Mouse (Mus musculus) CD8-positive naive resting alpha-beta T cell, adult 2 months (primary cell): ENCODE data around the gene Hsd3b6.
"Not testable (repeated sequence)": the region's sequence is repeated elsewhere in the genome, so short reads cannot be mapped to it uniquely, and the experiment has no call there.

Source experiments
- DNase-seq, 2 experiments: peaks; one replicate each; pipeline ENCODE4 v3.0.0; 2022; ENCODE audit warnings: low read depth in 2 of 2, low spot score in 2 of 2

Hsd3b6 gene

DNA sequence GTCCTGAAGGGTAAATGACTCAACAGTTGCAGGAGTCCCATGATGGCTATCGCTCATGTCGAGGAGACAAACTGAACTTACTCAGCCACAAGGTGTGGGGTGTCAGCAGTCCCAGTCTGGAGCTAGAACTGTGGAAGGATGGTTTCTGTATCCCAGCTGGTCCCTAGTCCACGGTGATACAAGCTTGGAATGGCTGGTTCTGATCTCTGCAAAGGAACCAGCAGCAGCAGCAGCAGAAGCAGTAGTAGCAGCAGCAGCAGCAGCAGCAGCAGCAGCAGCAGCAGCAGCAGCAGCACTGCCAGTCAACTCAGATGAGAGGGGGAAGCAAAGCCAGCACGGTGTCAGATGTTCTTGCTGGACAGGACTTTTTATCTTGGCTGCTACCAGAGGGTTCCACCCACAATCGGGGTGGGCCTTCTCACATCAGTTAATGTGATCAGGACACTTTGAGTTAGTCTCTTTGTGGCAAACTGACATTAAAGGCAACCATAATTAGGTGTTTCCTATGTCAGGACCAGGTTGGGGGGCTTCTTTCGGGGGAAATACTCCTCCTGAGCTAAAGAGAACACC lies at the start of gene Hsd3b6:
Hsd3b6 (minus strand) TSS at position 343 of the 570 bp plus-strand sequence.
- no peak for DNase-seq

DNA sequence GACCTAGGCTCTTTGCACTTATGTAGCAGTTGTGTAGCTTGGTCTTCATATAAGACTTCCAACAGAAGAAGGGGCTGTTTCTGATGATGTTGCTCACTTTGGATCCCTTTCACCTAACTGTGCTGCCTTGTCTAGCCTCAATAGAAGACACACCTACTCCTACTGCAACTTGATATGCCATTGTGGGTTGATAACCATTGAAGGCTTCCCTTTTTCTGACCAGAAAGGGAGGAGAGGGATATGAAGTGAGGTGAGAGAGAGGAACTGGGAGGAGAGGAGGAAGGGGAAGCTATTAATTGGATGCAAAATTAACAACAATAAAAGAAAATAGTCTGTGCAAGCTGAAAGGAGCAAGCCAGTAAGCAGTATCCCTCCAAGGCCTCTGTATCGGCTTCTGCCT lies 48.6 kb upstream of the Hsd3b6 start:
- DNase-seq = no peak

DNA sequence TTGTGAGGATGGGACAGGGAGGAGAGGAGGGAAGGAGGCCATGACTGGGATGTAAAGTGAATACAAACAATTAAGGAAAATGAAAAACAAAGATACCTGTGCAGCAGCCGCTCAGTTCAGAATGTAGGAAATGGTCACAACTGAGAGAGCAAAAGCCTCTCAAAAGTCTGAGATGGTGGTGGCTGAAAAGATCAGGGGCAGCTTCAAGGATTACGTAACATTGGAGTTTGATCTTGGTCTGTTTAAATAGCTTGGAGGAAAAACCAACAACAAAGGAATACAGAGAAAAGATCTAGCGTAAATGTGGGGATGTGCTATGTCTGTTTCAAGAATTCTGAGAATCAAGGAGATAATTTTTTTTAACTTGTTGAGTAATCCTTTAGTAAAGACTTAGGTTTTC lies 45.3 kb upstream of the Hsd3b6 start, which contains the start of gene Hsd3b1:
Hsd3b1 (minus strand) TSS at position 219 of the 400 bp plus-strand sequence.
- no peak for DNase-seq

DNA sequence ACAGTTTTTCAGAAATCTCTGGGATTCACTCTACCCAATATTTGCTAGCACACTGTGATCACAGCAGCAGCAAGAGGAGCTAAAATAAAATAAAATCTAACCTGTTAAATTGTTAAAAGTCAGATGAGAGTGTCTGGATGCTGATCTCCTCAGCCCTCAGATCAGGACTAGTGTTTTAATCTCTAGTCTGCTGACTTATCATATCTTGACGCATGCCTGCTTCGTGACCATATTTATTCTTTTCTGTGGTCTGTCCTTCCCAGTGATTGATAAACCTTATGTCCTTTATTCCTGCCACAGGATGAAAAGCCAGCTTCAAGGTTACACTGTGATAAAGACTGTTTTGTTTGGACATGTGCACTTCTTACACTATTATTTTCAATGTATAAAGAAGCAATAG lies 43.8 kb upstream of the Hsd3b6 start:
- DNase-seq = no peak

DNA sequence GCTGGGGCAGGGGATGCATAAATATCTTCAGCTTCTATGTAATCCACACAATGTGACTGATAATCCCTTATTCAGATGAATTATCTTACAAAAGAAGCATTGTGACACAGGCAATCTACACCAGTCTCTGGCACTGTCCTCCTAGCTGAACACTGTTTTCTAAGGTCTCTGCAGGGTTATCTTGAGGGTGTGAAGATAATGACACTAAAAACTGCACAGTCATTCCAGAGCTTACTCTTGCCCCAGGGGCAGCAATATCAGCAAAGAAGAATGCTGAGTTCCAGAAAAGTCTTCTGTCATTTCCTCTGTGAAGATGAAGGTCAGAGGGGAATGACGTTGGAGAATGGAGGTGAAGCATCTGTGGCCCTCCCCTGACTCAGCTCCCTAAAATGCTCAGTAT lies 42.6 kb upstream of the Hsd3b6 start:
- DNase-seq = no peak

DNA sequence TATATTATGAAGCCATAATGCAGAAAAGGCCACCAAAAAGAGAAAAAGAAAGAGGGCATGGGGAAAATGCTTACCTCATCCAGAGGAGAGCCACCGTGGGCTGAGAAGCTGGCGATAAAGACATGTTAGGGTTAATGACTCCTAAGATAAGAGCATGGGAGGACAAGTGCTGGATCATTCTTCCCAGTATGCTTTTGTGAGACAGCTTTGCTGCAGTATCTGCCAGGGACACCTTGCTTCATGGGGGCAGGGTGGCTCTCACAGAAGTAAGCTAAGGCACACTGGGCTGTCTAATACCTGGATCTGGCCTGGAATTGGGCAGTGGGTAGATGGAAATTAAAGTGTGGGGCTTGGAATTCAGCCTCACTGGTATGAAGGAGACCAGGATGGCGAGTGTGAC lies 40.9 kb upstream of the Hsd3b6 start:
- DNase-seq = no peak

DNA sequence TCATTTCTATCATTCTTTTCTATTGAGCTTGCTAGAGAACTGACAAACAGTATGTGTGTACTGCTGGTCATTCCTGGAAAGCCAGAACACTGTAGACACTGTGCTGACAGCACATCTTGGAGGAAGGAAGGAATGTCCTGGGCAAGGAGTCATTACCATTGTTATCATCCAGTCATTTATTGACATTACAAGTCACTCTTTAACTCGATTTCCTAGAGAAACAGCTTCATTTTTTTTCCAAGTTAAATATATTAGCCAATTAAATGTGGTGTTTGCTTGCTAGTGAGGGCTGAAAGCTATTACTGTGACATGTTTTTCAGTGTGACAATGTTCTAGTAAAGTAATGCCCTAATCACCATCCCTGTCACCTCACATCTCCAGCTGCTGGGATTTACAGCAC lies 39.4 kb upstream of the Hsd3b6 start:
- DNase-seq = no peak

DNA sequence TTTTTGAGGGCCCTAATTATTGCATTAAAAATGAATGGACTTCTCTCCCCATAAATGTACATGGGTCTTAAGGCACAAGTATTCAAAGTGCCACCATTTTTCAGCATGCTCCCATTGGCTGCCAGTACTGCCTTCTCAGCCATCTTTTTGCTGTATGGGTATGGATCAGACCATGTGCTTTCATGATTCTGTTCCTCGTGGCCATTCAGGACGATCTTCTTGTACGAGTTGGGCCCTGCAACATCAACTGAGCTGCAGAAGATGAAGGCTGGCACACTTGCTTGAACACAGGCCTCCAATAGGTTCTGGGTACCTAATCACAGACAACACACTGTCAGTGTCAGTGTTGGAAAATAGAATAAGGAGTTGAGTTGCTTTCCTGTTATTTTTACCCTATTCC lies 38.8 kb upstream of the Hsd3b6 start:
- no peak for DNase-seq

DNA sequence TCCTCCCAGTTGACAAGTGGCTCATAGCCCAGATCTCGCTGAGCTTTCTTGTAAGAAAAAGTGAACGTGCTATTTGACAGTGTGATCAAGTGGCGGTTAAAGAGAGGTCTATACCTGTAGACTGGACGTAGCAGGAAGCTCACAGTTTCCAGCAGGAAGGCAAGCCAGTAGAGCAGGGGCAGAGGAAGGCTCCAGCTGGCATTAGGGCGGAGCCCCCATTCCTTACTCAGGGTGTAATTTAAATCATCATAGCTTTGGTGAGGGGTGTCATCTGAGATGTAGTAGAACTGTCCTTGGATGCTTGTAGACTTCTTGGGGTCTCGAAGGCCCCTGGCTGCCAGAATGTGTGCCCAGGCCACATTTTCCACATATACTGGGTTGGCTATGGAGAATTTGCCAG lies 38.4 kb upstream of the Hsd3b6 start:
- DNase-seq = no peak

DNA sequence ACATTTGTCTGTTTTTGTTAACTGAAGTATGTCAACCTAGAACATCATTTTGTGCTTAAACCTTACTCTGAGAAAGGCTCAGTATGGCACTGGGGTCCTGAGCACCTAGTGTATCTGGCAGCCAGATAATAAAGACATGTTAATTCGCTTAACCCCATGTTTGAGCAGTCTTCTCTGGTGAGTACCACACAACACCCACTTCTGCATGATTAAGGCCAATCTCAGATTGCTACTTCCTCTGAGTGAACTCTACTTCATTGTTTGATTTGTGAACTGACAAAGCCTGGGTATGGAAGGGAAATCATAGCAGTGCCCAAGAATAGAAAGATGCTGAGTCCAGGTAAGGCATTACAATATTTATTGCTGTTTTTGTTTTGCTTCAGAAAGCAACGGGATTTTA lies 37.6 kb upstream of the Hsd3b6 start:
- no peak for DNase-seq

DNA sequence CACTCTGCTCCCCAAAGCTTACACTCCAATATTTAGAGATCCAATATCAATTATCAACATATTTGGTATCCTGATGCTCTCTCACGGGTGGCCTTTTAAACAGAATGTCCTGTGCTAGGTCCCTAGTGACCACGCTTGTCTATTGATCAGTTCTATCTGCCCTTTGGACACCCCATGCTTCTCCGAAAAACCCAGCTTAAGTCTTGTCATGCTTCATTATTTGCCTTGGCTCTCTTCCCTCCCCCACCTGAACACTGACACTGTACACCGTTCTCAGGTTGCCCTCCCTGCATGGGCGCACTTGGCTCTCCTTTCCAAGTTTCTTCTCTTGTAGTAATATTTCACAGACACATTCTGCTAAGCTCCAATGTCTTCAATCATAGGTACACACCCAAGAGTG lies 36.0 kb upstream of the Hsd3b6 start:
- no peak for DNase-seq

DNA sequence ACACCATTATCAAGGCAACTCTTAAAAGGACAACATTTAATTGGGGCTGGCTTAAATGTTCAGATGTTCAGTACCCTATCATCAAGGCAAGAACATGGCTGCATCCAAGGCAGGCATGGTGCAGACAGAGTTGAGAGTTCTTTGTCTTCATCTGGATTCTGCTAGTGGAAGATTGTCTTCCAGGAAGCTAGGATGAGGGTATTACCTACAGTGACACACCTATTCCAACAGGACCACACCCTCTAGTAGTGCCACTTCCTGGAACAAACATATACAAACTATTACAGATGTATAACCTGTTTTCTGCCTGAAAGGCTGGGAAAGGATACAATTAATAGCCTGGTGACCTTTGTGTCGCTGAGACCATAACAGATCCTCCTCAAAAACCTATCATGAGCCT lies 34.7 kb upstream of the Hsd3b6 start:
- DNase-seq = no peak

DNA sequence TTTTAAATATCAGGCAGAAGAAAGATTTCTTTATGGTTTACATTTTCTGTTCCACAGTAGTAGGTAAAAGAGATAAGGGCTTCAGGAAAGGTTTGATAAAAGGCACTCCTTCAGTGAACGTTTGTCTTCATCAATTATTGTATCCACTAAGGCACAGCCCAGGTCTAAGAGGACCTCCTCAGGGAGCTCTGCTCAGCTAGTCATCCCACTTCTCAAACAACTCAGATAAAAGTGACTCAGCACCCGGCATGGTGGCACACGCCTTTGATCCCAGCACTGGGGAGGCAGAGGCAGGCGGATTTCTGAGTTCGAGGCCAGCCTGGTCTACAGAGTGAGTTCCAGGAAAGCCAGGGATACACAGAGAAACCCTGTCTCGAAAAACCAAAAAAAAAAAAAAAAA lies 1.6 kb downstream of the Hsd3b6 start:
- not testable (repeated sequence) for DNase-seq

DNA sequence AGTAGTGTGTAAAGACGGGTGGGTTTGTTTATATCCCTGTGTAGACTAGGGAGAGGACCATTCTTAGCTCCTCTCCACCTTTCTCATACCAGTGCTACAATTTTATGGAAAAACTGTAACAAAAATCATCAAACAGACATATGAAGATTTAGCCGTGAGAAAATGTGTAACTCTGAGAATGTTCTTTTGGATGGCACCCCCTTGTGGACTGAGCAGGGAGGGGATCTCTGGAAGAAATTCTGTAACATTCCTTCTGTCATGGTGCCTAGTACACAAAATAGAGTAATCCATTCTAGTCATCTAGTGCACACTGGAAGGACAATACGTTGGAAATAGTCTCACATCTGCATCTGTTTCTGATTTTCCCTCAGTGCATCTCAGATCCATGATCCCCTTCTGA lies 9.2 kb downstream of the Hsd3b6 start:
- not testable (repeated sequence) for DNase-seq

DNA sequence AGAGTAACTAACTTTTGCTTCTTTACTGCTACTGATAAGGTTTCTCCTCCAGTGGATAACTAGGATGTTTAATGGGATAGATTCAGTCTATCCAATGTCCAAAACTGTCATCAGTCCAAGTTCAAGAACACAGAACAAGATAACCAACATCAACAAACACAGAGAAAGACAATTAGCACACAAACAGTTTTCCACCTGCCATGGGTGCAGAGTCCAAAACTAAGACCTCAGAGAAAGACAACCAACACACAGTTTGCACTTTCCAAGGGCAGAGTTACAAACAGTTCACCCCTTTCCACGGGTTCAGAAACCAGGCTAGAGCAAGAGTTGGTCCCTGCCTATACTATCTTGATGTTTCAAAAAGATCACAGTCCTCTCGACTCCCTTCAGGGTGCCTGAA lies 27.7 kb downstream of the Hsd3b6 start:
- DNase-seq = no peak

DNA sequence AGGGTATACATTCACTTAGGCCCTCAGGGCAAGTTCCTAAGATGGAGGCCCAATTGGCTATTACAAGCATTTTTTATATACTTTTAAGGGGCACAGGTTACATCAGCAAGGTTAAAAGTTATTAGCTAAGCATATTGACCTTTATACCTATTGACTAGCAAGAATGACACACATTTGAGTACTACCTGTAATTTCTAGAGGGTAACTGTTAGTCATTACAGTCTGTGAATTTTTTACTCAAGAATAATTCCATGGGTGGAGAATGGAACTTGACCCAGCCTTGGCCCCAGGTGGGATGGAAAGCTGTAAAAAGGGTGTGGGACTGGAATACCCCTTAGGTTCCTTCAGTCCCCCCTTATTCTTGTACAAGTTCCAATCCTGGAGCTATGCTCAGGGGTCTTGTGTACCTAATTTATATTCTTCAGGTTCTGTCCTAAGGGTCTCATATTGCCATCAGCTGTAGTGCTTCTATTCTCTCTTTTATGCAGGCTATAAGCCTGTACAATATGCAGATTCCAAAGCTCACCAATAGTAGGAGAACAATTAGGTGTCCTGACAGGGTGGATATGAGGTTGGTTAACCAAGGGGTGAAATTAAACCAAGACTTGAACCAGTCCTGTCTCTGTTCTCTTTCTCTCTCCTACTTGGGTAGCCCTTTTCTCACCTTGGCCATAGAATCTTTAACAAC lies 31.9 kb downstream of the Hsd3b6 start:
- DNase-seq = no peak

DNA sequence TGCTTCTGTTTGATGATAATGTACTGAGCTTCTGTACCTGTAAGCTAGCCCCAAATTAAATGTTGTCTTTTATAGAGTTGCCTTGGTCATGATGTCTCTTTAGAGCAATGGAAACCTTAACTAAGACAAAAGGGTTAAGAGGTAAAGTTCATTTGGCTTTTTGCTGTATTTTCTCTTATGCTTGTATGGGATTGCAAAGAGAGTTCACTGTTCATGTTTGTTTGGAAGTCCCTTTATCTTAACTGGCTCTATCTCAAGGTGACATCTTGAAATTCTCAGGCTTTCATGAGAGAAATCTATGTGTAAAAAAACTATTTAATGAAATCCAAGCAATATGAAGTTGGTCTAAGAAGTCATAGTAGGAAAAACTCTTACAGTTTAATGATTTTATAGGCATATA lies 33.3 kb downstream of the Hsd3b6 start:
- no peak for DNase-seq

DNA sequence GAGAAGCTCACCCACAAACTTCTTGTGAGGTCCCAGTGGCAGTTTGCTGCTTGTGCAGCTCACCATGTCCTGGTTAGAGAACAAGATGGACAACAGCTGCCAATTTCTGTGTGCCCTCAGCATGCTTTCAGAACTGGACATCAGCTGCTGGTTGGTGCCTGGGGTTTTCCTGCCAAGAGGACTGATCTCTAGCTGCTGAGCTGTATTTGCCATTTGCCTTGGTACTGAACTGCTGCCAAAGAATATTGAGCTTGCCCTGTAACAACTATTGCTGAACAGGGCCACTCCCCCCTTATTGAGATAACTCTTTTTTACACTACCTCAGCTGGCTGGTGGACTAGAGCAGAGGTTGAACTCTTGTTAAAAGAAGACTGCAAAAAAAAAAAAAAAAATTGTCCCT lies 50.1 kb downstream of the Hsd3b6 start:
- DNase-seq = no peak

DNA sequence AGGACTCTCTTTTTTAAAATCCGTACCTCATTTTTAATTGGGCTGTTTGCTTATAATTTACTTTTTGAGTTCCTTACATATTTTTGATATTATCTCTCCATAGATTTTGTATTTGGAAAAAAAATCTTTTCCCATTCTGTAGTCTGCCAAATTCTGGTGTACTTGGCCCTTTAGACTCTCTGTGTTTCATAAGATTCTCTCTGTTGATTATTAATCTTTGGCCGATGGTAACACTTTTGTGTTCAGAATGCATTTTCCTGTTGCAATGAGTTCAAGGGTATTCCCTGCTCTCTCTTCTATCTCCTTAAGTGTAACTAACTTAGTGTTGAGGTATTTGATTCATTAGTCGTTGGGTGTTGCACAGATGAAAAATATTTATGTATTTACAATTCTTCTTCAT lies 57.4 kb downstream of the Hsd3b6 start:
- no peak for DNase-seq
